Mouse (Mus musculus): ENCODE results near the gene Myh14. TPM values are rescaled to one million over a fixed set of nuclear protein-coding genes. Genes with fewer than 3 reads are reported as not detected.

Myh14 gene
- polyA plus RNA-seq, 1 experiment from 2014 or later = 1.9 TPM

DNA sequence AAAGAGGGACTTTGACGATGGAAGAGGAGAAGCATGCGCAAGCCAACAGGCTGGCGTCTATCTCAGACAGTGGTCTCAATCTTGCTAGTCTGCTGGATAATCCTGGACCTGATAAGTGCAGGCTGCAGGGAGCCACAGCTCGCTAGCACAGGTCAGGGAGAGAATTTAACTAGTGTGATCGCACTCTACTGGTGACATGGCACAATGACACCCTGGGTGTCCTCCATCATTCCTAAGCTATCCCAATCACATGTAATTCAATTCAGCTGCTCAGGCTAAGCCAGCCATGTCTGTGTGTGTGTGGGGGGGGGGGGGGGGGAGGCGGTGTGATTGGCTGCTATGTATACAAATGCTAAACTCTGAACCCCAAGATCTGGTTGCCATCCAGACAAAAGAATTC is 31.3 kb upstream of the Myh14 start:
- WGBS = 9% methylated on average over 6 of the region's 6 CpGs
- H3K36me3 ChIP-seq (ENCODE audit: control insufficient read depth, insufficient read depth, low read length) = no peaks in the 10 kb centered on the region
- DNase-seq (ENCODE audit: low spot score) = peak; percentile 25
- H3K9me3 ChIP-seq (ENCODE audit: control insufficient read depth, low read length) = no peaks in the 10 kb centered on the region
- peaks cover 4% of the 10 kb centered on the region; the same call in 1 of the 2 replicates for H3K4me1 ChIP-seq (ENCODE audit: control insufficient read depth, insufficient read depth, low read length)
- no peak overlapping the region for H3K9ac ChIP-seq (ENCODE audit: low read length)
- no peaks in the 10 kb centered on the region for H3K27me3 ChIP-seq (ENCODE audit: control insufficient read depth, insufficient read depth, low read length)
- no peak for ATAC-seq (ENCODE audit: insufficient number of reproducible peaks, low FRiP score, low TSS enrichment, low read depth)
- H3K4me3 ChIP-seq (ENCODE audit: low read depth, low read length) = no peak overlapping the region
- H3K4me2 ChIP-seq (ENCODE audit: low read depth, severe bottlenecking) = no peak overlapping the region
- no peak overlapping the region for H3K27ac ChIP-seq (replicated peaks; ENCODE audit: low read depth, low read length)

DNA sequence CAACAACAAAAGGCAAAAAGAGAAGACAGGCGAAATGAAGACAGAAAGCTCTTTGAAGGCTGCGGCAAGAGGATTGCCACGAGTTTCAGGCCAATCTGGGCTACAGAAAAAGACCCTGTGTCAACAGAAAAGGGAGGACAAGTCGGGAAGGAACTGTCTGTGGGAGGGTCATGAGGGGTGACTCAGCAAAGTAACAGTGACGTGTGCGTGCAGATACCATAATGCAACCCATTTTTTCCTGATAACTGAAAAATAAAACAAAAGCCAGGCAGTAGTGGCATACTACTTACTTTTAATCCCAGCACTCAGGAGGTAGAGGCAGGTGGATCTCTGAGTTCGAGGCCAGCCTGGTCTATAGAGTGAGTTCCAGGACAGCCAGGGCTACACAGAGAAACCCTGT is 27.3 kb upstream of the Myh14 start:
- ATAC-seq (ENCODE audit: insufficient number of reproducible peaks, low FRiP score, low TSS enrichment, low read depth) (no peak), DNase-seq (ENCODE audit: low spot score) (no peak)
- Histone ChIP-seq H3K27ac (replicated peaks; ENCODE audit: low read depth, low read length) (no peak overlapping the region), H3K4me2 (ENCODE audit: low read depth, severe bottlenecking) (no peak overlapping the region), H3K9me3 (ENCODE audit: control insufficient read depth, low read length) (no peaks in the 10 kb centered on the region), H3K36me3 (ENCODE audit: control insufficient read depth, insufficient read depth, low read length) (no peaks in the 10 kb centered on the region), H3K4me3 (ENCODE audit: low read depth, low read length) (no peak overlapping the region), H3K4me1 (ENCODE audit: control insufficient read depth, insufficient read depth, low read length) (peaks cover 5% of the 10 kb centered on the region; the same call in 1 of the 2 replicates), H3K27me3 (ENCODE audit: control insufficient read depth, insufficient read depth, low read length) (no peaks in the 10 kb centered on the region), H3K9ac (ENCODE audit: low read length) (no peak overlapping the region)
- 60% methylated on average over 7 of the region's 7 CpGs for WGBS

DNA sequence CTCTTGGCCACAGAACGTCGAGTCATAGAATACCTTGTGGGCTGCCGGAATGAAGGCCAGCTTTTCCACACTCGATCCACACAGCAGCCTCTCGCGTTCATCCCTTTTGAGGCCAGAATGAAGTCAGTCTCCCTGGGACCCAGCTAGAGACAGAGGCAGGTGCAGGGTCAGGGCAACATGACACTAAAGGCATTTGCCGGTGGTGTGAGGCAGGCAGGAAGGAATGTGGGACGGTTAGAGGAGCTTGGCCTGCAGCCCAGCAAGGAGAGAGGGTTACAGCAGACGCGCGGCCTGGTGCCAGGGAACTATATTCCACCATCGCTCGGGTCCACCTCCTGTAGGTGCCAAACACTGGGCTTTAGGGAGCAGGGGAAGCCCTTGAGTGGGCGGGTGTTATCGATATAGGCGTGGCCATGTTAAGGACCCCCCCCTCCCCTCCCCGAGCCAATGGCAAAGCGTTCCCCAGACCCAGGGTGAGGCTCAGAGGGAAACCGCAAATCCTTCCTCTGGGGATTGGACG is 26.6 kb upstream of the Myh14 start:
- Histone ChIP-seq H3K4me2 (ENCODE audit: low read depth, severe bottlenecking) (no peak overlapping the region), H3K4me3 (ENCODE audit: low read depth, low read length) (no peak overlapping the region), H3K27ac (replicated peaks; ENCODE audit: low read depth, low read length) (no peak overlapping the region)

DNA sequence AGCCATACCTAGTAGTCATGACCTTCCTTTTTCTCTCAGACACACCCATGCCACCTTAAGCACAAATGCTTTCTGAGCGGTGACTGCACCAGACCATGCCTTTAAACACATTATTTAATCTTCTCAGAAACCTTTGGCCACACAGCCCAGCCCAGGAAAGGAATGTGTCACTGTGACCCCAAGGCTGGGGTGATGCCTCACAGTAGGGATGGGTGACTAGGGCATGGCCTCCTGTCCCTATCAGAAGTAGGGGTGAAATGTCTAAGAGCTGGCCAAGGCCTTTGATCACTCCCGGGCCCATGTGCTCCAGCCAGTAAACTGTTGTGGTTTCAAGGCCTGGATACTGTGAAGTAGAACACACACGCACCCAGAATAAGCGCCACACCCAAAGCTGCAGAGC is 24.6 kb upstream of the Myh14 start:
- H3K9me3 ChIP-seq (ENCODE audit: control insufficient read depth, low read length) = no peaks in the 10 kb centered on the region
- ATAC-seq (ENCODE audit: insufficient number of reproducible peaks, low FRiP score, low TSS enrichment, low read depth) (no peak), DNase-seq (ENCODE audit: low spot score) (no peak)
- H3K27me3 ChIP-seq (ENCODE audit: control insufficient read depth, insufficient read depth, low read length) = no peaks in the 10 kb centered on the region
- WGBS = 79% methylated on average over 4 of the region's 4 CpGs
- no peak overlapping the region for H3K4me2 ChIP-seq (ENCODE audit: low read depth, severe bottlenecking)
- H3K36me3 ChIP-seq (ENCODE audit: control insufficient read depth, insufficient read depth, low read length) = no peaks in the 10 kb centered on the region
- H3K27ac ChIP-seq (replicated peaks; ENCODE audit: low read depth, low read length) = no peak overlapping the region
- peaks cover 5% of the 10 kb centered on the region; the same call in 1 of the 2 replicates for H3K4me1 ChIP-seq (ENCODE audit: control insufficient read depth, insufficient read depth, low read length)
- no peak overlapping the region for H3K4me3 ChIP-seq (ENCODE audit: low read depth, low read length)
- H3K9ac ChIP-seq (ENCODE audit: low read length) = no peak overlapping the region

More for the DNA sequence above, 26.6 kb upstream of the Myh14 start:
- 15% methylated on average over 20 of the region's 20 CpGs for WGBS
- Histone ChIP-seq H3K4me1 (ENCODE audit: control insufficient read depth, insufficient read depth, low read length) (peaks cover 5% of the 10 kb centered on the region; the same call in 1 of the 2 replicates), H3K27me3 (ENCODE audit: control insufficient read depth, insufficient read depth, low read length) (no peaks in the 10 kb centered on the region), H3K36me3 (ENCODE audit: control insufficient read depth, insufficient read depth, low read length) (no peaks in the 10 kb centered on the region), H3K9me3 (ENCODE audit: control insufficient read depth, low read length) (no peaks in the 10 kb centered on the region), H3K9ac (ENCODE audit: low read length) (no peak overlapping the region)
- ATAC-seq (ENCODE audit: insufficient number of reproducible peaks, low FRiP score, low TSS enrichment, low read depth) = no peak
- DNase-seq (ENCODE audit: low spot score) = peak; percentile 25

DNA sequence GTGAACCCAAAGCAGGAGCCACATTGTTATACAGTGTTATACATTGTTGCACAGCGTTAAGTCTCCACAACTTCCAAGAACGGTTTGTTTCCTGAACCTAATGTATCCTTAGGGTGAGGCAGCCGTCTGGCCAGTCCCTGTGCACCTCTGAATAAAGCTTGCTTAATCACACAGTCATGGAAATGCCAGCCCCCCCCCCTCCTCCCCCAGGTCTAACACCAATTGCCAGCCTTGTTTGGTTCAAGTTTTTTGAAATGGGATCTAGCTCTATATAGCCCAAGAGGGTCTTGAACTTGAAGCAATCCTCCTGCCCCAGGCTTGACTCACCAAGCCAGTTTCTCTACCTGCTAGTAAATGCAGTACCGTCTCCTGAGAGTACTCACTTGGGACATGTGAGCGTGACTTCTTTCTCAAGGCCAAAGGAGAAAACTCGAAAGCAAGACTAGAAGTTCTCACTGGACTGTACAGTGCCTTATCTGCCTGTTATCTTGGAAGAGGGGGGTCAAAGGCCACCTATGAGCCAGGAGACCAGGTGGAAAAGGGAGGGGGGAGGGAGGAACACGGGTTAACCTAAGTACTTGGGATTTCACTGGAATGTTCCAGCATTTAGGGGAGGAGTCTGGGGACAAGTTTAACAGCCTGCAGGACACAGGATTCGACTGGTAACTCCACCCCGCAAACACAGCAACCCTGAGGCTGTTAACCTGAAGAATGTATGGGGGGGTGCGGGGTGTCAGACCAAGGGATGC is 23.0 kb upstream of the Myh14 start:
- Histone ChIP-seq H3K27ac (replicated peaks; ENCODE audit: low read depth, low read length) (no peak overlapping the region), H3K9me3 (ENCODE audit: control insufficient read depth, low read length) (no peaks in the 10 kb centered on the region), H3K9ac (ENCODE audit: low read length) (no peak overlapping the region), H3K4me1 (ENCODE audit: control insufficient read depth, insufficient read depth, low read length) (peaks cover 5% of the 10 kb centered on the region; the same call in 1 of the 2 replicates), H3K4me3 (ENCODE audit: low read depth, low read length) (no peak overlapping the region), H3K27me3 (ENCODE audit: control insufficient read depth, insufficient read depth, low read length) (no peaks in the 10 kb centered on the region), H3K4me2 (ENCODE audit: low read depth, severe bottlenecking) (no peak overlapping the region), H3K36me3 (ENCODE audit: control insufficient read depth, insufficient read depth, low read length) (no peaks in the 10 kb centered on the region)
- no peak for DNase-seq (ENCODE audit: low spot score)
- 70% methylated on average over 10 of the region's 10 CpGs for WGBS
- no peak for ATAC-seq (ENCODE audit: insufficient number of reproducible peaks, low FRiP score, low TSS enrichment, low read depth)

DNA sequence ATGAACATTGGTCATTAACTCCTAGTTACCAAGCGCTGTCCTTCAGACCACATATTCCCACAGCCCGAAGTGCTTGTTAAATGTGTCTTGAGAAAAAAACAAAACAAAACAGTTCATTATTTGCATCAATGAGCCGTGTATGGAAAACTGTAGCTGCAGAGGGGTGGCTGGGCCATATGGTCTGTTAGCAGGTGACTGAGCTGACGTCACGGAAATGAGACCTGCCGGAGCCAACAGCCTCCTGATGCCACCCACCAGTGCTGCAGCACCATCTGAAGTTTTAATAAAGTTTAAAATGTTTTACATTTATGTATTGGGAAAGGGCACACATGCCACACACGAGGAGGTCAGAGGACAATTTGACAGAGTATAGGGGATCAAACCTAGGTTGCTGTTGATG is 18.7 kb upstream of the Myh14 start:
- no peaks in the 10 kb centered on the region for H3K9me3 ChIP-seq (ENCODE audit: control insufficient read depth, low read length)
- ATAC-seq (ENCODE audit: insufficient number of reproducible peaks, low FRiP score, low TSS enrichment, low read depth) (no peak), DNase-seq (ENCODE audit: low spot score) (no peak)
- H3K4me2 ChIP-seq (ENCODE audit: low read depth, severe bottlenecking) = no peak overlapping the region
- no peak overlapping the region for H3K27ac ChIP-seq (replicated peaks; ENCODE audit: low read depth, low read length)
- 93% methylated on average over 7 of the region's 7 CpGs for WGBS
- H3K4me1 ChIP-seq (ENCODE audit: control insufficient read depth, insufficient read depth, low read length) = no peaks in the 10 kb centered on the region
- no peaks in the 10 kb centered on the region for H3K36me3 ChIP-seq (ENCODE audit: control insufficient read depth, insufficient read depth, low read length)
- H3K27me3 ChIP-seq (ENCODE audit: control insufficient read depth, insufficient read depth, low read length) = no peaks in the 10 kb centered on the region
- H3K4me3 ChIP-seq (ENCODE audit: low read depth, low read length) = no peak overlapping the region
- H3K9ac ChIP-seq (ENCODE audit: low read length) = no peak overlapping the region

DNA sequence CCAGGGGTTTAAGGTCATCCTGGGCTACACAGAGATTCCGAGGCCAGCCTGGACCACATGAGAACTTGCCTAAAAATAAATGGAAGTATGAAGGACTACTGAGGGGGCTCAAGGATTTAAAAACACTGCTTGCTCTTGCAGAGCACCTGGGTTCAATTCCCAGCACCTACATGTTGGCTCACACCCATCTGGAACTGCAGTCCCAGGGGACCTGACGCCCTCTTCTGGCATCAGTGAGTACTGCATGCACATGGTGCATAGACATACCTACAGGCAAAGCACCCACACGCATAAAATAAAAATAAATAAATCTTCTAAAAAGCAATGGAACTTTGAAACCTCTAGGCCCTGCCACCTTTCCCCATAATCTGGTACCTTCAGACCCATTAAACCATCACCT is 18.2 kb upstream of the Myh14 start:
- no peaks in the 10 kb centered on the region for H3K36me3 ChIP-seq (ENCODE audit: control insufficient read depth, insufficient read depth, low read length)
- ATAC-seq (ENCODE audit: insufficient number of reproducible peaks, low FRiP score, low TSS enrichment, low read depth) (no peak), DNase-seq (ENCODE audit: low spot score) (no peak)
- WGBS = 77% methylated on average over 3 of the region's 3 CpGs
- no peaks in the 10 kb centered on the region for H3K4me1 ChIP-seq (ENCODE audit: control insufficient read depth, insufficient read depth, low read length)
- no peak overlapping the region for H3K4me2 ChIP-seq (ENCODE audit: low read depth, severe bottlenecking)
- H3K27ac ChIP-seq (replicated peaks; ENCODE audit: low read depth, low read length) = no peak overlapping the region
- H3K27me3 ChIP-seq (ENCODE audit: control insufficient read depth, insufficient read depth, low read length) = no peaks in the 10 kb centered on the region
- no peak overlapping the region for H3K4me3 ChIP-seq (ENCODE audit: low read depth, low read length)
- no peak overlapping the region for H3K9ac ChIP-seq (ENCODE audit: low read length)
- H3K9me3 ChIP-seq (ENCODE audit: control insufficient read depth, low read length) = no peaks in the 10 kb centered on the region

DNA sequence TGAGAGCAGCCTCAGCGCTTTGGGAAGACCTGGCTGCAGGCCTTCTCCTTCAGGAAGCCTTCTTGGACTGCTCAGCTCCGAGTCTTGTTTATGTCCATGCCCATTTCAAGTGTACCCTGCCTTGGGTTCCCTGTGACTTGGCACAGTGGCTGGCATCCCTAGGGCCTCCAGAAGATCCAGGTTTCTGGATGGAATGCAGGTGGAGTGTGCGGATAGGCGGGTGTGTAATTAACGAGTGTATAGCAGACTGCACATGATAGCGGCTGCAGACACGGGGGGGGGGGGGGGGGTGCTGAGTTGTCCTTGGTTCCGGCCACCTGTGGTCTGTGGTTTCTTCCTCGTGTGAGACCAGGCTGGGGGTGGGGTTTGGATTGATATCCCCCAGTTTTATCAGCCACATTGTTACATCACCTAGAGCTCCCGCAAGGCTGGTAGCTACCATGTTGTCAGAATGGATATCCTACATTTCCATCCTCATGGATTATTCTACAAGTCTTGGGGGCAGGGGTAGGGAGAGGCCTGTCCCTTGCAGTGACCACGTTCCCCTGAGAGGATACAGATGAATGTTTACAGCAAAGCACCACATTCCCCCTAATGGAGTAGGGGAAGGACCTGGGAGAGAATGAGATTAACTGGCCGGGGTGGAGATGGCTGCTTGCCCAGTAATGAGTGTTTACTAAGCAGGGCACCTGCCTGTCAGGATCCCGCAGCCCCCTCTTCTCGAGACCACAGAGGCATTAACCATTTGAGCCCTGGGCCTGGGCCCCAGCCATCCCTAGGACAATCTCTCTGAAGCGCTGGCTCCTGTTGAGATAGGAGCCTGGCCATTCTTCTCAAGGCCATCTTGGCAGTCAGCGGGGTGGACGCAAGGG is 15.1 kb upstream of the Myh14 start:
- no peak for ATAC-seq (ENCODE audit: insufficient number of reproducible peaks, low FRiP score, low TSS enrichment, low read depth)
- WGBS = 74% methylated on average over 17 of the region's 17 CpGs

More for the DNA sequence above, 15.1 kb upstream of the Myh14 start:
- Histone ChIP-seq H3K27me3 (ENCODE audit: control insufficient read depth, insufficient read depth, low read length) (no peaks in the 10 kb centered on the region), H3K9me3 (ENCODE audit: control insufficient read depth, low read length) (no peaks in the 10 kb centered on the region), H3K4me1 (ENCODE audit: control insufficient read depth, insufficient read depth, low read length) (no peaks in the 10 kb centered on the region), H3K4me3 (ENCODE audit: low read depth, low read length) (no peak overlapping the region), H3K36me3 (ENCODE audit: control insufficient read depth, insufficient read depth, low read length) (no peaks in the 10 kb centered on the region), H3K9ac (ENCODE audit: low read length) (no peak overlapping the region), H3K4me2 (ENCODE audit: low read depth, severe bottlenecking) (no peak overlapping the region), H3K27ac (replicated peaks; ENCODE audit: low read depth, low read length) (no peak overlapping the region)
- DNase-seq (ENCODE audit: low spot score) = no peak

Data from limb, embryonic 11.5 days (tissue).